Mouse (Mus musculus) left cerebral cortex, postnatal 10 days (tissue): Measurements from ENCODE around the gene Herc1. TPM values are rescaled to one million over a fixed set of nuclear protein-coding genes. Genes with fewer than 3 reads are reported as not detected.

Source experiments
- DNase-seq, 2 experiments: peaks; one replicate each; pipeline ENCODE4 v3.0.0; 2021 to 2022; ENCODE audit warnings: low spot score in 2 of 2, mixed read lengths in 1 of 2; ENCODE audit errors: extremely low spot score in 1 of 2
- intact Hi-C: fragments of 180-260 bp; cut with DNase I; formaldehyde crosslinking; loops from one replicate; pipeline ENCODE4 v1.15.1; 2025
- total RNA-seq, 2 experiments: library from RNA; stranded (reverse); gene quantifications; 2 replicates each; pipeline ENCODE4 v1.2.3; 2021

The Herc1 gene
- total RNA-seq, 2 experiments from 2014 or later = 118 to 119 TPM

DNA sequence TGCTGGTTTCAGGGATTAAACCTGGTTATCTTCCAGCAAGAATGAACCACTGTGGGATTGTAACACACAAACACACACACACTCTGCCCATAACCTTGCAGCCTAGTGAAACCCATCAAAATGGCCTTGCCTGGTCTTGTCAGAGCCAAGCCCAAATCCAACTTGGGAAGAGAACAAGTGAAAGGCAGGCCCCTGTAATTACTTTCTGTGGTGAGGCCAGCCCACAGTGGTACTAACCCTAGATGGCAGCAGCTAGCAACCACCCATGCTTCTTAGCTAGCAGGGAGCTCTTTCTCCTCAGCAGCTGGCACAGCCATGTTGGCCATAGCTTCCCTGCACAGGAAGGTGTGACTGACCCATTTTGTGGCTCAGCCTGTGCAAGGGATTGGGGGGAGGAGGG, 162.9 kb downstream of the Herc1 start:
- DNase-seq = peak in 1 of 2 experiments; percentile 36
- intact Hi-C loops = loop anchor here (5.0 to 10.0 kb wide), 4 partner anchors 82 to 462 kb away; partner anchors contain the start of genes Lactb and Usp3

DNA sequence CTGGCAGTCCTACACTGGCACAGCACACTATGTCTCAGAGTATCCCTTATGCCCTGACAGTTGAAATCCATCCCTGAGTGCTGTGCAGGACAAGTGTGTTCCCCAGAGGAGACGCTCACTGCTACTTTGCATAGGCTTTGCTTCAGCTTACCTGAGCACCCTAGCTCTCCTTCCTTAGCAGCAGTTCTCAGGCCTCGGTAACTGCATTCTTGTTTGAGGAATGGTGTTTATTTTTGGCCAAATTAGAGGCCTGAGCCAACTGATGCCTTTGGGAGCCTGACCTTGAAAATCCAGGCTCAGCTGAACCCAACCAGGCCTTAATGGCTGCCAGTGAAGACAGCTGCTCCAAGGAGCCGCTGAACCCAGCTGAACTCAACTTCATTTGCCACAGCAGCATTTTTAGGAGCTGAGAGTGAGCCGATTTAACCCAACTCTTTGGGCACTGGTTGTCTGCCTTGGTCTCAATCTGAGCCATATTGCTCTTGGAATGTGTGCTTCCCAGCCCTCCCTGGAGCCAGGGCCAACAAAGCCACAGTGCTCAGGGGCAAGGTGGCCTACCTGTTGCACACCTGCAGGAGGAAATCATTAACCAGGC, 163.5 kb downstream of the Herc1 start:
- intact Hi-C loops = loop anchor here (5.0 to 10.0 kb wide), 4 partner anchors 81 to 461 kb away; partner anchors contain the start of genes Lactb and Usp3

DNA sequence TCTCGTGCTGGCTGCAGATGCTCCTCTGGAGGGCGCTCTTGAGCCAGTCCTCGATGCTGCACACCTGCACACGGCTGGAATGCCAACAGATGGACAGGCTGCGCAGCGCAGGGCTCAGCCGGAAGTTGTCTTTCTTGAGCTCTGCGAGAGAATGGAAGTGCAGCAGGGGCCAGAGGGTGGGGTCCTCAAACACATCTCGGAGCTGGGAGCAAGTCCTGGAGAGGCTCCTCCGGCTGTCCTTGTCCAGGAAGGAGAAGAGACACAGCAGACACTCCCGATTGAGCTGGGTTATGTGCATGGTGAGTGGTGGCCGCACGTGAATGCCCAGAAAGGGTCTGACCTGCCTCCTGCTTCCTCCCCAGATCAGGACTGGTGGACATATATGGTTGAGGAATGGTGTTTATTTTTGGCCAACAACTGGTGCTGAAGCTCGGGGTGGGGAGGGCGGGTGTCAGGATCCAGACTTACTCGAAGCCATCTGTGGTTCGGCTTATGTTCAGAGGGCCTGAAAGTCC, 164.1 kb downstream of the Herc1 start, which contains the start of gene Fbxl22:
TSS of gene Fbxl22 (minus strand) at position 338 of the 515 bp plus-strand sequence.
- intact Hi-C loops = loop anchor here (5.0 to 10.0 kb wide), 4 partner anchors 80 to 460 kb away; partner anchors contain the start of genes Lactb and Usp3
- peak in 1 of 2 experiments; percentile 71 for DNase-seq

More for the DNA sequence above, 163.5 kb downstream of the Herc1 start:
- no peak for DNase-seq

DNA sequence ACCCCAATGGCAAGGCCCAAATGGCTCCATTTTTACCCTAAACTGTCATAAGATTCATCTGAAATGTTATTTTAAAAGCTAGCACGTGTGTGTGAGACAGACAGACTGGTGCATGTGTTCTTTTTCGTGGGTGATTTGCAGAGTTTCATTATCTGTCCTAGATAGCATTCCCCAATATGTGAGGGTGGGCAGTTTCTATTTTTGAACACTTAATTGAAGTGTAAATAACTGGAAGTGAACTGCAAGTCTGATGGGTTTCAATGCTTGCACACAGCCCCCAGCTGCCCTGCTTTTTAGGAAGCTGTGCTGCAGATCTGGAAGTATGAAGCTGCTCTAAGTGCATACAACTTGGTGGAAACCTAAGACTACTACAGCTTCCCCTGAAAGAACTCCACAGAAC, 164.9 kb downstream of the Herc1 start:
- intact Hi-C loops = loop anchor here (10.0 kb wide), 3 partner anchors 80 to 460 kb away; partner anchors contain the start of genes Lactb and Usp3
- no peak for DNase-seq

DNA sequence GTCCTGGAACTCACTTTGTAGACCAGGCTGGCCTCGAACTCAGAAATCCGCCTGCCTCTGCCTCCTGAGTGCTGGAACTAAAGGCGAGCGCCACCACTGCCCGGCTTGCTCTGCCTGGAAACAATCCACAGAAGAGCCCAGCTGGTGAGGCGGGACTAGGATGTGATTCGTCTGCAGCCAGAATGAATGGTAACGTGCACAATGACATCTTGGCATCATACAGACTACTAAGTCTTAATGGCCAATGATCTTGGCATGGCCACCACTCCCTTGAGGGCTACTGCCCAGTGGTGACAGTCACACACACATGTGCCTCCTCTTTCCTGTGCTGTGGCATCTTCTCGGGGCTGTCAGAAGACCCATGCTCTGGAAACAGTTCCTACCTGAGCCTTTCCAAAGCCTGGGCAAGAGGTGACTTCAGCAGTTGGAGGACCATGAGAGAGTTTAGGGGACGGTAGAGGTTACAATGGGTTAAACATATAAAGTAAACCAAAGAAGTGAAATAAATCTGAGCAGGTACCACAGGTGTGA, 165.5 kb downstream of the Herc1 start:
- intact Hi-C loops = loop anchor here (10.0 kb wide), 3 partner anchors 79 to 459 kb away; partner anchors contain the start of genes Lactb and Usp3
- DNase-seq = no peak

DNA sequence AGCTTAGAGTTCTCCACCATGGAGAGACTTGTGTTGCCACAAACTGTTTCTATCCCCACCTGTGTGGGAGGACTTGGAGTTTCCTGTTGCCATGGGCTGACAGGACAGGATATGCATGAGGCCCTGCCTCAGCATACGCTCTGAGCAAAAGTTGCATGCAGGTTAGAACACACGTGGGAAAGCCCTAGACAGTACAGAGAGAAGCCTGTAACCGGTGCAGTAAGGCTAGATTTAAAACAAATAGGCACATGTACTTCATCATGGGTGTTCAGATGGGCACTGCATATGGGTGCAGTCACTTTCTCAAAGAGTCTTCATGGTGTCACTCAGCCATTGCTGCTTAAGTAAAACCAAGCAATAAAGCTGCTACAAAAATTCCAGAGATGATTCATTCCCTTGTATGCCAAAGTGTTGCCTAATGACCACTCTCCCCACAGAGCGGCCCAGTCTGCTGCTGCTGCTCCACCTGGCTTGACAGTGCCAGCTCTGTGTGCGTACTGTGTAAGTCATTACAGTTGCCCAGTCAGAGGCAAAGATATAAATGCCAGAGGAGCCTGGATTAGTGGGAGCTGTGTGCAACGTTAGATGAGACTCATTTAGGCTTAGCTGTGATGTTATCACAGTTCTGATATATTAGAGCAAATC, 166.2 kb downstream of the Herc1 start:
- intact Hi-C loops = loop anchor here (10.0 kb wide), 3 partner anchors 78 to 458 kb away; partner anchors contain the start of genes Lactb and Usp3
- DNase-seq = no peak

DNA sequence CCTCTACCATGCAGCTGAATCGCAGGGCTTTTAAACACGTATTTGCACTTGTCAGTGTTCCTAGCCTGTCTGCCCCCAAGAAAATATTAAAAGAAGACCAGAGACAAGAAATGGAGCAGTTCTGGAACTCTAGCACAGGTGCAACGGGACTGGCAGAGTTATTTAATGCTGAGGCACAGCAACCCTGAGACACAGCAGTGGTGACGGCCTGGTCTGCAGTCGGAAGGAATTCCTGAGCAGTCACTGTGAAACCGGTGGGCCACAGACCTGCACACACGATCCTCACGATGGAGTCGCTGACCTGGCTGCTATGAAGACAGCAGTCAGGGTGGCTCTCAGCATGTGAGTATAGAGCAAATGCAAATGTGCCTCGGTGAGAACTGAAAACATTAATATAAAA, 167.5 kb downstream of the Herc1 start:
- intact Hi-C loops = loop anchor here (10.0 kb wide), 3 partner anchors 77 to 457 kb away; partner anchors contain the start of genes Lactb and Usp3
- no peak for DNase-seq

DNA sequence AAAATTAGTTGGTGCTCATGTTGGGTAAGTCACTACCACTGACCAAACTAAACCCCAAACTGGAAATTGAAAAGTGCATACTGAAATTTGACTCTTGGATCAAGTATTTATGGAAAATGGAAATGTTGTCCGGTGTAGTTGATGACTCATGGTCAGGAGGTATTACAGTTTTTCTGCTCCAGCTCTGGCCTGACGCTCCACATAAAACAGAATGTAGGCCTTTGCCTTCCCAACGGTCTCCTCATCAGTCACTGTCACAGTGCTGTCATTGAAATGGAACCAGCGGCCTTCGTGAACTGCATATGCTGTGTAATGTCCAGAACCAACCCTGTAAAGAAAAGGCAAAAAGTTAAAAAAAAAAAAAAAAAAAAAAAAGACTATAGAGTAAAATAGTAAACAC, 168.0 kb downstream of the Herc1 start:
- DNase-seq = no peak
- intact Hi-C loops = loop anchor here (10.0 kb wide), 3 partner anchors 77 to 457 kb away; partner anchors contain the start of genes Lactb and Usp3

DNA sequence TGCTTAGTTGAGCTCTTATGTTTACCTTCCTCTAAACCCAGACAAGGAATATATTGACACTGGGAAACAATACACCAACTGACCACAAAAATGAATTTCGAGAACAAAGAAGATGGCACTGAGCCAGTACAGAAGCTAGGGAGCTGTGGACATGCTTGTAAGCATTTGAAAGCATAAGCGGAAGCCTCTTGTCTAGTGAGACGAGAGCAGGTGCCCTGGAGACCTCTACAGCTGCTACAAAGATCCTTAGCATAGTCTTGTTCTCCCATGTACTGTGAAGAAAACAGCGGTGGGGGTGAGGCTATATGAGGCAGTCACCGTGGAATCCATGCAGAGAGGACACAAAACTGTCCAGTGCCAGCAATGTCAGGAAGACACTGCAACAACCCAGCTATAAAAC, 168.7 kb downstream of the Herc1 start:
- intact Hi-C loops = loop anchor here (10.0 kb wide), 3 partner anchors 76 to 456 kb away; partner anchors contain the start of genes Lactb and Usp3
- DNase-seq = no peak

DNA sequence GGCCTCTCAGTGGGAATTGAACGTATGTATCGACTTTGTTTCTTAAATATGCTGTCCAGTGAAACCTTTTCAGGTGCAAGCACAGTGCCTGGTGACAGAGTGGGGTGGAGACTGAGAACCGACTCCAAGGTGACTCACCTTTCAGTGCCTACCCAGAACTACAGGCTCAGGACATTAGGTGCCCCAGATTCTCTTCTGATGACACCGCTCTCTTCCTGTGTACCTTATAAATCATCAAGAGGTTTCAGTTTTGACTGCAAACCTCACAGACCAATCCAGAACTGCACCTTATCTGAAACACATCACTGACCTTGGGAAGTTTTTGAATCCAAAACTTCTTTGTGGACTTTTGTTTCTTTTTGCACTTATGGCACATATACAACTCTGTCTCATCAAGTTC, 170.0 kb downstream of the Herc1 start:
- no peak for DNase-seq
- intact Hi-C loops = no loop called here

DNA sequence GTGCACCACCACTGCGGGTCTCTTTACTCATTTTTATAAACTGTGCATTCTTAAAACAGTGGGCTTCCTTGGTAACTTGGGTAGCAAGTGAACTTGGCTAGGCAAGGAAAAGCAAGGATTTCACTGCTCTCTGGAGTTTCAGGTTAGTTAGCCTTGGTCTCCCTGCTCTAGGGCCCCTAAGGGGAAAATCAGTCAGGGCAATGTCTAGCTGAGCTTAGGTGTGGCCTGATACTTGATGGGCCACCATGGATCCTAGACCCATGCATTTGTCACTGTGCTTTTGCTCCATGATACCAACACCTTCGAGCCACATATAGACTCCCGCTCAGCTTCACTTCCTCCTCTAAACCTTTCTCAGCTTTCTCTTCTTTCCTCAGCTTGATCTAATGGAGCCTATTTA, 171.3 kb downstream of the Herc1 start:
- DNase-seq = no peak
- intact Hi-C loops = no loop called here

DNA sequence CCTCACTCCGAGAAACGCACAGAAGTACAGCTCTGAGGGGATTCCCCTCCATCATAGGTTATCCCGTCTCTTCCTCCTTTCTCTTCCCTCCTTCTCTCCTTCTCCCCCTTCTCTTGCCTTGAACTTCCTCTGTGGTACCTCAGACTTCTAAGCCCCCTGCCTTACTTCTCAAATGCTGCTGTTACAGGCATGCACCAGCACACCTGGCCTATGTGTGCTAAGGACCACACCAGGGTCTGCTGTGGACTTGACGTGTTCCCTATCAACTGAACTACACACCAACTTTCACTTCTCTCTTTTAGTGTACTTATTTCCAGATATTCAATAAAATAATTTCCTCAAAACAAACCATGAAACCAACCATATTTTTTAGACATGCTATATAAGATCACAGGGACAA, 192.5 kb downstream of the Herc1 start:
- intact Hi-C loops = no loop called here
- no peak for DNase-seq

Other genes starting within 250 kb of the Herc1 start
- 10 to 100 TPM; 43.6 to 44.9 TPM for gene Snx1, start 223.9 kb upstream of the Herc1 start, total RNA-seq
- gene Ciao2a, start 223.8 kb upstream of the Herc1 start, total RNA-seq = 10 to 100 TPM; 25.9 to 26.0 TPM
- 1 to 10 TPM; 2.1 to 3.2 TPM for gene Dapk2, start 192.2 kb upstream of the Herc1 start, total RNA-seq
- under 1 TPM; 0.28 to 0.36 TPM for gene Fbxl22, start 164.1 kb downstream of the Herc1 start, total RNA-seq
- 10 to 100 TPM; 29.5 to 37.2 TPM for gene Usp3, start 242.7 kb downstream of the Herc1 start, total RNA-seq